Mouse (Mus musculus) thymus, adult 2 months (tissue): ENCODE measurements around the gene Gpr25. TPM values are rescaled to one million over a fixed set of nuclear protein-coding genes. Genes with fewer than 3 reads are reported as not detected.

Experiments used
- DNase-seq: peaks from one replicate; pipeline ENCODE4 v3.0.0; 2021
- H3K27ac ChIP-seq: fragments of 200-500 bp; 2 replicates; pipeline ENCODE4 v1.5.1; 2012; ENCODE audit warnings: low read length, control low read depth; ENCODE audit not compliant: control insufficient read depth, insufficient read depth
- H3K27me3 ChIP-seq: fragments of 200-500 bp; 2 replicates; pipeline ENCODE4 v1.6.1; 2012; ENCODE audit warnings: mild to moderate bottlenecking, low read length, moderate library complexity, mixed read lengths; ENCODE audit not compliant: control insufficient read depth, insufficient read depth
- H3K36me3 ChIP-seq: fragments of 200-500 bp; 2 replicates; pipeline ENCODE4 v1.6.1; 2012; ENCODE audit warnings: mild to moderate bottlenecking, low read length, moderate library complexity; ENCODE audit not compliant: control insufficient read depth, insufficient read depth
- H3K4me1 ChIP-seq: fragments of 200-500 bp; replicated peaks from 2 replicates; pipeline ENCODE4 v1.6.1; 2012; ENCODE audit warnings: low read length; ENCODE audit not compliant: control insufficient read depth, insufficient read depth
- H3K4me3 ChIP-seq: fragments of 200-500 bp; 2 replicates; pipeline ENCODE4 v1.5.1; 2012; ENCODE audit warnings: mild to moderate bottlenecking, low read length, control low read depth, moderate library complexity; ENCODE audit not compliant: control insufficient read depth, insufficient read depth
- CTCF ChIP-seq: fragments of 200-500 bp; IDR thresholded peaks from 2 replicates; pipeline ENCODE4 v1.5.1; 2012; ENCODE audit warnings: mild to moderate bottlenecking, control low read depth, low read length, moderate library complexity, borderline replicate concordance; ENCODE audit not compliant: control insufficient read depth, poor library complexity, insufficient read depth; ENCODE audit errors: extremely low read depth
- POLR2A ChIP-seq: fragments of 200-500 bp; IDR thresholded peaks from 2 replicates; pipeline ENCODE4 v1.6.1; 2012; ENCODE audit warnings: mild to moderate bottlenecking, low read length, control low read depth, moderate library complexity; ENCODE audit not compliant: control insufficient read depth, poor library complexity, insufficient read depth; ENCODE audit errors: extremely low read depth
- WGBS: fragments of 180-500 bp; shearing (Covaris S2); methylation state at CpG from one replicate; pipeline ENCODE4 v1.1.7; 2018; 5-methylcytosine and 5-hydroxymethylcytosine counted together
- polyA plus RNA-seq: library from polyadenylated mRNA; depleted of rRNA; stranded (reverse); fragments of >200 nt; gene quantifications from 2 replicates; pipeline ENCODE4 v1.2.3, GENCODE M21; 2012

Gpr25 gene
- polyA plus RNA-seq, 1 experiment = 24.4 TPM

DNA sequence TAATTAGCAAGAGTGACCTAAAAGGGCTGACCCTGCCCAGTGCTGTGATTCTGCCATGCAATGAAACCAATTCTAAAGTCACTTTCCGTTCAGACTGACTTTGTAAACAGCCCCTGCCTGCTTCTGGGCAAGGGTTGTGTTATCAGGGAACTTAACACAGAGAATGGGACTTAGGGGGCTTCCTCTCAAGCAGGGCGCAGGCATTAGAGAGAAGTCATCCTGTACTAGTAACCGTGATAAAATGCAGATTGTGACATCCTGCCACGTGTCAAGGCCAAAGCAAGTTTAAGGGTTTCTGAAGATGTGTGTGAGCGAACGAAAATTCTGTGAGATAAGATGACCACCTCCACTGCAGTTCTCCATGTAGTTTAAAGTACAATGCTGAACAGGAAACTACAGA lies 5.5 kb upstream of the Gpr25 start:
- DNase-seq = no peak
- 69% methylated on average over 6 of the region's 6 CpGs for WGBS
- TF ChIP-seq POLR2A (no peak), CTCF (no peak)

GRCm38 (mm10) chr1:136263355-136263754 lies 2.7 kb upstream of the Gpr25 start:
- 55% methylated on average over 5 of the region's 5 CpGs for WGBS
- peaks cover 38% of the 10 kb centered on the region for H3K4me1 ChIP-seq
- no peaks in the 10 kb centered on the region for H3K36me3 ChIP-seq
- no peak for TF ChIP-seq CTCF
- TF ChIP-seq POLR2A = no peak
- no peak overlapping the region for H3K4me3 ChIP-seq
- DNase-seq = no peak
- H3K27me3 ChIP-seq = peaks cover 5% of the 10 kb centered on the region; the same call in 1 of the 2 replicates
- no peak overlapping the region for H3K27ac ChIP-seq

More for the DNA sequence above, 5.5 kb upstream of the Gpr25 start:
- peaks cover 15% of the 10 kb centered on the region for H3K4me1 ChIP-seq
- no peak overlapping the region for H3K4me3 ChIP-seq
- H3K36me3 ChIP-seq = peaks cover 5% of the 10 kb centered on the region
- no peaks in the 10 kb centered on the region for H3K27me3 ChIP-seq
- H3K27ac ChIP-seq = no peak overlapping the region

DNA sequence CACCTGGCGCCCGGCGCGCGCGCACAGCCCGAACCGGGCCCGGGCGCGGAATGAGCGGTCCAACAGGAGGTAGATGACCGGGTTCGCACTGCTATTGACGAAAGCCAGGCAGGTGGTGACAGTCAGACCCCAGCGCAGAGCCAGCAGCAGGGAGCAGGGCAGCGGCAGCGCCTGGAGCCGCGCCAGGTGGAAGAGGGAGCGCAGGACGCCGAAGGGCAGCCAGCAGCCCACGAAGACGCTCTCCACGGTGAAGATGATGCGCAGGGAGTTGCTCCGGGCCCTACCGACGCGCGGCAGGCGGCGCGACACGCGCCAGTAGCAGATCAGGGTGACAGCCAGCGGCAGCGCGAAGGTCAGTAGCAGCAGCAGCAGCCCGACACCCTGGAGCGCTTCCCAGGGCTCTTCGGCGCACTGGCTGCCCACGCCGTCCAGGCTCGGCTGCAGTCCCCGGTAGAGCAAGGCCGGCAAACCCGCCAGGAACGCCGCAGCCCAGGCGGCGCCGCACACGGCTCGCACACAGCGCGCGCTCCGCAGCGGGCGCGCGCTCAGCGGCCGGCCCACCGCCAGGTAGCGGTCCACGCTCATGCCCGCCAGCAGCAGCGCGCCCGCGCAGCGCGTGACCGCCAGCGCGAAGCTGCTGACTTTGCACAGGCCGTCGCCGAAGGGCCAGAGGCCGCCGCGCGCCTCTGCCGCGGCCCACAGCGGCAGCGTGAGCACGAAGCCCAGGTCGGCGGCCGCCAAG lies 609 bp downstream of the Gpr25 start:
- peak; percentile 37 for DNase-seq
- H3K27ac ChIP-seq = no peak overlapping the region
- WGBS = under 1% methylated on average over 95 of the region's 95 CpGs
- peaks cover 62% of the 10 kb centered on the region for H3K4me1 ChIP-seq
- peak overlapping the region; percentile 52 for H3K4me3 ChIP-seq
- no peaks in the 10 kb centered on the region for H3K36me3 ChIP-seq
- peaks cover 5% of the 10 kb centered on the region; the same call in 1 of the 2 replicates for H3K27me3 ChIP-seq
- 0 out of 2 replicates have a peak, but pooled peaks have one; percentile 45 for TF ChIP-seq CTCF
- TF ChIP-seq POLR2A = no peak

GRCm38 (mm10) chr1:136259543-136259892 lies 1.2 kb downstream of the Gpr25 start:
- DNase-seq = no peak
- H3K4me1 ChIP-seq = peaks cover 67% of the 10 kb centered on the region
- no peaks in the 10 kb centered on the region for H3K36me3 ChIP-seq
- no peak for TF ChIP-seq CTCF
- TF ChIP-seq POLR2A = no peak
- no peak overlapping the region for H3K27ac ChIP-seq
- H3K4me3 ChIP-seq = peak overlapping the region; percentile 52
- peaks cover 5% of the 10 kb centered on the region; the same call in 1 of the 2 replicates for H3K27me3 ChIP-seq
- 1% methylated on average over 16 of the region's 16 CpGs for WGBS

DNA sequence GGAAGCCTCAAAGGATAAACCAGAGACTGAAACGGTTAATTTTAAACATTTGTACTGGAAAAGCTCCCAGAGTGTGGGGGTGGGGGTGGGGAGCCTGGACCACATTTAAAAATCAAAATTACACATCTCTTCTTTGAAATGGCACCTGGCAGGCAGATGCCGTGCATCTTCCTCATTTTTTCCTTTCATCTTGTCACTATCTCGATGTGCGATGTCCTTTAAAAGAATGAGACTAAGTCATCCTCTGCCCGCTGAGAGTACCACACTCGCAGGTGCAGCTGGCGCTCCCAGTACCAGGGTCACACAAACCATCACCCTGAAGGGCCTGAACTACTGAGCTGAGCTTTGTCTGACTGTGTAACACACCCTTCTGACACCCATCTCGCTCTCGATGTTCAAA lies 2.2 kb downstream of the Gpr25 start:
- Histone ChIP-seq H3K36me3 (no peaks in the 10 kb centered on the region), H3K4me1 (peaks cover 67% of the 10 kb centered on the region), H3K27me3 (peaks cover 5% of the 10 kb centered on the region; the same call in 1 of the 2 replicates), H3K4me3 (no peak overlapping the region), H3K27ac (no peak overlapping the region)
- WGBS = 8% methylated on average over 9 of the region's 9 CpGs
- TF ChIP-seq POLR2A (no peak), CTCF (no peak)
- peak; percentile 45 for DNase-seq

DNA sequence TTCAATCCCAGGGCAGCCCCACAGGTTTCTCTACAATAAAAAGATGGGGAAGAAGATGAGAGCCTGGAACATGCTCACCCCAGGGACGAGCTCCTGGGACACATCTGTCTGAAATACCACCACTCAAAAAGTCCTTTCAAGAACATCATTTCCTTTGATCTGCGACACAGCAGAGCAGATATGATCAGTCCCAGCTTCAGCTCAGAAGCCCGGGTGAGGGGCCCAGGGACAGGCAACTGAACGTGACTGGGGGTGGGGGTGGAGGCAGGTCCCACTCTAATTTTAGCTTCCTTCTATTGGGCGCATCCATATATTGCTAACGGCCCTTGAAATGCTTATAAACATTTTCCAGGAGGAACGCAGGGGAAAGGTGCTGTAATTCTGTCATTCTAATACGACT lies 5.0 kb downstream of the Gpr25 start:
- no peak overlapping the region for H3K4me3 ChIP-seq
- 7% methylated on average over 8 of the region's 8 CpGs for WGBS
- no peaks in the 10 kb centered on the region for H3K36me3 ChIP-seq
- peaks cover 58% of the 10 kb centered on the region for H3K4me1 ChIP-seq
- peaks cover 5% of the 10 kb centered on the region; the same call in 1 of the 2 replicates for H3K27me3 ChIP-seq
- no peak for TF ChIP-seq CTCF
- no peak for TF ChIP-seq POLR2A
- H3K27ac ChIP-seq = no peak overlapping the region
- no peak for DNase-seq

DNA sequence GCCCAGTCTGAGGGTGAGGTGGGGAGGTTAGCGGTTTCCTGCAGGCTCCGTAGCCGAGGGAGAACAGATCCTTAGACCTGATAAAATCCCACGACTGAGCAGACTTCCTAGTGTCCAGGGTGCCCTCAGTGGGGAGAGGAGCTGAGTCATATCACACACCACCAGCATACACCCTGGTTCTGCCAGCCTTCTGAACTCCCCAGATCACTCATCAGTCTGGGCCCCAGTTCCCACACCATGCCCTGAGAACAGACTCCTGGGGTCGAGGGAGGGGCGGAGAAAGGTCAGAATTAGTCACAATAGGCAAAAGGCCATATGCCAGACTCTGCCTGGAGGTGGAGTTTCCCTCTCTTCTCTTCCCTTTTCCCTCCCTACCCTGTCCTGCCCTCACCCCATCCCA lies 5.5 kb downstream of the Gpr25 start:
- DNase-seq = no peak
- Histone ChIP-seq H3K27me3 (peaks cover 5% of the 10 kb centered on the region; the same call in 1 of the 2 replicates), H3K4me1 (peaks cover 53% of the 10 kb centered on the region), H3K4me3 (peak overlapping the region; percentile 12; the same call in 1 of the 2 replicates), H3K27ac (no peak overlapping the region), H3K36me3 (no peaks in the 10 kb centered on the region)
- TF ChIP-seq POLR2A (no peak), CTCF (no peak)
- WGBS = 0% methylated on average over 6 of the region's 6 CpGs
